ENCODE assay signal across 21 mouse cellular contexts in genomic region chr4:138151226-138151625, GRCm38 (mm10).
"Had no signal": no experiment of that assay in that cellular context is flagged by ENCODE, and none has a peak within 500 bp of the region (broad histone marks: within the 10 kb centered on the region; RNA-seq: fewer than 3 reads in every experiment).

No protein-coding gene starts in this region.

- H3K9me3 ChIP-seq: forebrain, embryonic 15.5 days; heart, embryonic 13.5 days; heart, embryonic 15.5 days; hindbrain, embryonic 13.5 days; hindbrain, embryonic 15.5 days; limb, embryonic 13.5 days; limb, embryonic 15.5 days; liver, embryonic 12.5 days had no signal

- H3K4me2 ChIP-seq: forebrain, embryonic 15.5 days; heart, embryonic 11.5 days; heart, embryonic 13.5 days; heart, embryonic 15.5 days; hindbrain, embryonic 13.5 days; hindbrain, embryonic 15.5 days; limb, embryonic 13.5 days; limb, embryonic 15.5 days; liver, embryonic 12.5 days had no signal

- ATAC-seq: forebrain, embryonic 15.5 days; forebrain, postnatal 0 days; hindbrain, postnatal 0 days; liver, embryonic 12.5 days had no signal

- H3K27me3 ChIP-seq: forebrain, embryonic 15.5 days; heart, embryonic 13.5 days; heart, embryonic 15.5 days; hindbrain, embryonic 13.5 days; hindbrain, embryonic 15.5 days; limb, embryonic 13.5 days; limb, embryonic 15.5 days; liver, embryonic 12.5 days had no signal

- H3K9ac ChIP-seq: forebrain, embryonic 15.5 days; forebrain, postnatal 0 days; heart, embryonic 13.5 days; heart, embryonic 15.5 days; hindbrain, embryonic 13.5 days; hindbrain, embryonic 15.5 days; limb, embryonic 13.5 days; limb, embryonic 15.5 days; liver, embryonic 12.5 days; liver, embryonic 14.5 days had no signal

- H3K4me1 ChIP-seq: forebrain, embryonic 15.5 days; heart, embryonic 13.5 days; heart, embryonic 15.5 days; hindbrain, embryonic 13.5 days; hindbrain, embryonic 15.5 days; limb, embryonic 13.5 days; limb, embryonic 15.5 days; liver, embryonic 12.5 days had no signal

- H3K4me3 ChIP-seq: forebrain, embryonic 15.5 days; heart, adult 2 months; heart, embryonic 13.5 days; heart, embryonic 15.5 days; hindbrain, embryonic 13.5 days; hindbrain, embryonic 15.5 days; limb, embryonic 13.5 days; limb, embryonic 15.5 days; liver, embryonic 12.5 days had no signal

- H3K27ac ChIP-seq: forebrain, embryonic 15.5 days; heart, adult 2 months; heart, embryonic 13.5 days; heart, embryonic 15.5 days; hindbrain, embryonic 13.5 days; hindbrain, embryonic 15.5 days; hindbrain, postnatal 0 days; limb, embryonic 13.5 days; limb, embryonic 15.5 days; liver, embryonic 12.5 days; liver, embryonic 14.5 days had no signal

- DNase-seq: forebrain, postnatal 0 days; gastrocnemius, postnatal 14 days; gastrocnemius, postnatal 36 days; heart, adult 11 months; heart, adult 2 months; heart, postnatal 14 days; heart, postnatal 36 days; layer of hippocampus, adult 9-11 months; layer of hippocampus, postnatal 36 days; left cerebral cortex, postnatal 4 days had no signal
